Mouse (Mus musculus): ENCODE measurements at regions not wholly inside any gene's neighbourhood (a gene's known extent, or its start where the extent isn't known, plus 50 kb on each side); places are given as distances from the start of the nearest gene placed in this dataset.
"Not testable (repeated sequence)": the region's sequence is repeated elsewhere in the genome, so short reads cannot be mapped to it uniquely, and the experiment has no call there.

DNA sequence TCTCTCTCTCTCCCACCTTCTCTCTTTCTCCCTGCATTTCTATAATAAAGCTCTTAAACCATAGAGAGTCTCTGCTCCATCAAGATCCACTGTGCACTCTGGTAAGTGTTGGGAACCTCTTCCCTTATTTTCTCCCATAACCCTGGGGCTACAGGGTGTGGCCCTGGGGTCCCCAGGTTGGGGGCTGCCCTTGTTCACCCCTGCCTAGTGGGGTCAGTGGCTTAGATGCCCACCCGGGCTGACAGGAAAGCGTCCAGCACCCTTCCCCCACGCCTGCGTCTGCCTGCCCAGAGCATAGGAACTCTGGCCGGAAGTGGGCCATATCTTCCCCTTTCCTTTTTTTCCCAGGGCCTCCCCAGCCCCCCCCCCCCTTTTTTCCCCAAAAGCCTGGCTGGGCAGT, 534.0 kb downstream of the Hdgfl1 start:
- DNase-seq (ENCODE audit: low spot score), result no peak

DNA sequence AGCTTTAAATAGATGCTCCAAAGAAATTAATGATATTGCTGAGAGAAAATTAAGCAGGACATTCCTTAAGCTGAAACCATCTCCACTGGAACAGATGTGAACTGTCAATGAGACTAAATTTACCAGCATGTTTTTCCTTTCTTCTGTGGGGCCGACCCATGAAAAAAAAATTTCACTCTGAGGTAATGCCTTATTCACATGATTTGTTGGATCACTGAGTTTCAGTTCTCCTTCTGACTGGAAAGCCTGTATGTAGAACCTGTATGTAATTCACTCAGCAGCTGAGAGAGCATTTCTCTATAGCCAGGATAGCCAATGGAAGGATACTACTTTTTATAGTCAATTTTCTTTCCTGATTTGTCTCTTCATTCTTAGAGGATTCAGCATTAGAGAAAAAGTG, 535.3 kb downstream of the Hdgfl1 start:
- no peak for DNase-seq (ENCODE audit: low spot score)

DNA sequence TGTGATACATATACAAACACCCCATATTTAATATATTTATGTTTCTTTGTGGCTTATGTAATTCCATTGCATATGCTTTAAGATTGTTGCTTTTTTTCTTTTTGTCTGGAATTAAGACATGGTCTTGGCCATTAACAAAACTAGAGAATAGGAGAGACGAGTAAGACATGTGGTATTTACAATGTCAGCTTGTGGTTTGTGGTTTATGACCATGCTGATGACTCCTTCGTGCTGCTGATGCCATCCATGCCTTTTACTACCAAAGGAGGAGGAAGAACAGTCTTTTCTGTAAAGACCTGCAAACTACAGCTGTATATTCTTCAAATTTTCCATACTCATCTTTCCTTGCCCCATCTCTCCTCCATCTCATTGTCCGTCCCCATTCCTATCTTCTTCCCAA, 552.7 kb downstream of the Hdgfl1 start:
- DNase-seq (ENCODE audit: low spot score), result no peak

DNA sequence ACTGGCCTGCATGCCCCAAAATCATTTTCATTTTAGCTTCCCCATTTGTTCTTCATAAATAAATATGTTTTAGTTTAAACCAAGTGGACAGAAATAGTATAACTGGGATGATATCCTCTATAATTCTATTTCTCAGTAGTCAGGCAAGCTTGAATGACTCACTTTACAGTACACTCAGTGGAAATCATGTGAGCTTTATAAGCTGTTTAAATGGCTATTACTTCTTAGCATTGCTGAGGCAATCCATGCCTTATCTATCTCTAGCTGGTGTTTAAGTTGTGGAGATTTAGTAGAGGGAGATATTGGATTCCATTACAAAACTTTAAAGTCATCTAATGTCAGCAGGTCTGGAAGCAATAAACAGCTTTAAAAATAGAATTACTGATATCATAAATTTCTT, 553.4 kb downstream of the Hdgfl1 start:
- no peak for DNase-seq (ENCODE audit: low spot score)

DNA sequence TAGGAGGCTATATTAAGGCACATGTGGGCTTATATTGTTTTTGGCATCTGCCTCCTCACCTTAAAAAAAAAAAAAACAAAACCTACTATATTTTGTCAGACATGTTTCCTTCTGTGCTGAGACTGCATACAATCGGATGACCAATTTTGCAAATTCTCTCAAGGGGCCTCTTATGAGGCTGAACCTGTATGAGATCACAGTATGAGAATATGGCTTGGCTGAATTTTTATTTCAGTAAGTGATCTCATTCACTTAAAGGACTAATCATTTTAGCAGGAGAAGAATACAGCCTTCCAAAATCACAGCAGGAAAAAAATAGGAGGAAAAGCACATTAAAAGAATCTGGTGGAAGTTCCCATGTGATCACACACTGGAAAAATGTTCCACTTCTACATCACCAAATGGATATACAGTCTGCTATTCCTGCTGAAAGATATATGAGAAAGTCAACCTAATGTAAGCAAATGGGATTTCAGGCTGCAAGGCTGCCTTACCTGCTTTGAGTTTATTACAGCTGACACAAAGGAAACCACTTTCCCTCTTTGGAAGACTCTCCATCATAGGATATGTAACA, 564.3 kb downstream of the Hdgfl1 start:
- DNase-seq (ENCODE audit: low spot score), result no peak

DNA sequence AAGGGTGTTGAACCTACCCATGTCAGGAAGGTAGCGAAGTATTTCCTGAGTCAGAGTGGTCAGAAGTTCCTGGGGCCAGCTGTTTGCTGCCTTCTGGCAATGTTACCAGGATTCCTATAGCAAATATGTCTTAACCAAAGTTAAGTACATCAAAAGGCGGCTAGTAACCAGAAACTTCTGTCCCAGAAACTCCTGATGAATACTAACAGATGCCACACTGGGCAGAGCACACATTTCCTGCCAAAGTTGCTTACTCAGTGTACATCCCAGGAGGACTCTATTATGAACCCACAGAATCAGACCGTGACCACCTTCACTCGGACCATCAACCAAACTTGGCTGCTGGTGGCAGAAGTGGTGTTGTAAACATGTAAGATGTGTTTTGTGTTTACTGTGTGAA, 575.3 kb downstream of the Hdgfl1 start:
- no peak for DNase-seq (ENCODE audit: low spot score)

DNA sequence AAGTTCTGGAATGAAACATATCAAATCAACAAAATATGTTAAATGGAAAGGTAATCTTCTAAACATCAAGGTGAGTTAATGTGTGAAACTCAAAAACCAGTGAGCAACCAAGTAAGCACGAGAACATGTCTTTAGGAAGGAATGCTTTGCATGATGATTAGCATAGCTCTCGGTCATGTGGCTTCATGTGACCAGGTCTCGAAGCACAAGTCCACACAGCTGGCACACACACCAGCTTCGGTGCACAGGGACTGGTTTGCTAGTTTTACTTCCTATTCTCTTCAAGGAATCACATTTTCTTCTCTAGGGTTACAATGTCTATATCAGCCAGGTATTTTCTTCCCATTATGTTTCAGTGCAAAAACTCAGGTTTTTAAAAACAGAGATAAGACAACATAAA, 586.1 kb downstream of the Hdgfl1 start:
- no peak for DNase-seq (ENCODE audit: low spot score)

DNA sequence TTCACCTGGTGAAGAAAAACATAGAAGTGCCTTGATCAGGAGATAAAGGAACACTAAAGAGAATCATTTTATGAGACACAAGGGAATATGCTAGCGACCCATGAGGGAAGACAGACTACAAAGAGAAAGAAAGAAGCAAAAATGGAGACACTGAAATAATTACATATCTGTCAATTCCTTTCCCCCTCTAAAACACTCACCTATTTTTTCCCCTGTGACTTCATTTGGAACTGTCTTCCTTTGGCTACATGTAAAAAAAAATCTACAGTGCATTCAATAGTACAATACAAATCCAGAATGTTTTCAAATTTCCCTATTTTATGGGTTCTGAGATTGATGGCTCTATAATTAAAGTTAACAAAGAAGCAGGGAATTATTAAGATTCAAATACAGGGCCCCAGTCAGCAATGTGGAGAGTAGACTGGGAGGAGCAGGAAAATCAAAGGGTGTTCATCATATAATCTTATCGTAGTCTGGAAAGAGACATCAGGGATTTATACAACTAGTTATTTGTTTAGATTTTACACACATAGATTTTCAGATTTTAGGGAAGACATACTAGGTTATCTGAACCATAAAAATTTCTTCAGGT, 598.0 kb downstream of the Hdgfl1 start:
- no peak for DNase-seq (ENCODE audit: low spot score)

DNA sequence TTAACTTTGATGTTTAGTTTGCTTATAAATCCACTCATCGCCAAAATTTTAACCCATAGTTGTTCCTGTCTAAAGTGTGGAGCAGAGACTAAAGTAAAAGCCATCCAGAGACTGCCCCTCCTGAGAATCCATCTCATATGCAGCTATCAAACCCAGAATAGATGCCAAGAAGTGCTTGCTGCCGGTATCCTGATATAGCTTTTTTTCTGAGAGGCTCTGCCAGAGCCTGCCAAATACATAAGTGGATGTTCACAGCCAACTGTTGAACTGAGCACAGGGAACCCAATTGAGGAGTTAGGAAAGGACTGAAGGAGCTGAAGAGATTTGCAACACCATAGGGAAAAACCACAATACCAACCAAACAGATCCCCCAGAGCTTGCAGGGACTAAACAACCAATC, 600.3 kb downstream of the Hdgfl1 start:
- no peak for DNase-seq (ENCODE audit: low spot score)

DNA sequence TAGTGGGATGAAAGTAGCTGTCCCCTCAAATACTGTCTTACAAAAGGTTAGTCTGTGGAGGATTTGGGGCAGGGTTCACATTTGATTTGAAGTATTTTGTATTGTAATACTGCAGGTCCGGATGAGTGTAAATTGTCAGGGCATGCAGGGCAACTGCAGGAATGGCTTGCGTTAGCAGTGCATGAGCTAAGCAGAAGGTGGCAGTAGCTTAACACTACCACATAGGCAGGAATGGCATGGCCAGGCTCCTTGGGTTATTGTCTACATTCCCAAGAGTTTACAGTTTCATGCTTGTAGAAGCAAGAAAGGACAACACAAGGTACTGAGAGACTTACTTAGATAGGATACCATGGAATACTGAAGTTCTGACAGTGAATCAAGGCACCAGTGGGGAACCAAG, 611.3 kb downstream of the Hdgfl1 start:
- no peak for DNase-seq (ENCODE audit: low spot score)

DNA sequence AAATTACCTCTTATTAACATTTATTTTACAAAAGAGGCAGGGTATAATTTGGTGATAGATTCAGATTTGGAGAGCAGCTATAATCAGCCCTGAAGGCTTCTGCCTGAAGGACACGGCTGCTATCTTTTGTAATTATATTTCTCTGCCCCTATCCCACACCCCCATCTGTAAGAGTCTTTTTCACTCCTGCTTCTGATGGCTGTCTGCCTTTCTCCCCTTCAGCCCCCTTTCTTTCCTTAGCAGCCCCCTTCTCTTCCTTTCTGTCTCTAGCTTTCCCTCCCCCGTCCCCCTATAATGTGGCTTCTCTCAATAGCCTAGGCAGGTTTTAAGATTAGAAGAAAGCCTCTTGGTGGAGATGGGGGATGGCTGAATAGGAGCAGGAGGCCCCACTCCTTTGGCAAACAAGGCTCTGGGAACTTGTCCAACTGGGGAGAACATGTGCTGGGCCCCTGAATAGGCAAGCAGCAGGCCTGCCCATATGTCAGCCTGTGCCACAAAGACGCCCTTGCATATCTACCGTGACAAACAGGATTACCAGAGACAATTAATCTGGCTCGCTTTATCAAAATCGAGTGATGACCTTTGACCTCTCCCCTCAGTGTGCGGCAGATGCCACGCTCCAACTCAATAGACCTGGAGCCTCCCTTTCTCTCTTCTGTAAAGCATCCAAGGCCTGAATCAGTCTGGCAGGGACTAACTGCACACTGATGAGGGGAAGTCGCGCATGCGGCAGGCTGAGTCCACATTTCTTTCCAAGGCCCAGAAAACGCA, 615.1 kb downstream of the Hdgfl1 start:
- no peak for DNase-seq (ENCODE audit: low spot score)

DNA sequence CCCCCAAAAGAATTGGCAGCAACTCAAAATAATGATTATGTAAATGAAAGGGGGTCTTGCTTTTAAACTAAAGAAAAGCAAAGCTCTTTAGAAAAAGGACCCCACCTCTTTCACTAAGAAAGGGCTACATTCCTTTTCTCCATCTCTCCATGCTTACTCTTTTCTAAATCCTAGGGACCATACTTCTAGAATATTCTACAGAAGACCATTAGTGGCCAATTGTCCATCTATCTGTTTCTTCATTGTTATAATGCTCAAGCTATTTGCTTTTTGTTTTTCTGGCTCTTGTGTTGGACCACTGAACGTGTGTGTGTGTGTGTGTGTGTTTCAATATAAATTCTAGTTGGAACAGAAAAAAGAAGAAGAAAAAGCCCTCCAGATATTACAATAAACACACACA, 615.7 kb downstream of the Hdgfl1 start:
- no peak for DNase-seq (ENCODE audit: low spot score)

DNA sequence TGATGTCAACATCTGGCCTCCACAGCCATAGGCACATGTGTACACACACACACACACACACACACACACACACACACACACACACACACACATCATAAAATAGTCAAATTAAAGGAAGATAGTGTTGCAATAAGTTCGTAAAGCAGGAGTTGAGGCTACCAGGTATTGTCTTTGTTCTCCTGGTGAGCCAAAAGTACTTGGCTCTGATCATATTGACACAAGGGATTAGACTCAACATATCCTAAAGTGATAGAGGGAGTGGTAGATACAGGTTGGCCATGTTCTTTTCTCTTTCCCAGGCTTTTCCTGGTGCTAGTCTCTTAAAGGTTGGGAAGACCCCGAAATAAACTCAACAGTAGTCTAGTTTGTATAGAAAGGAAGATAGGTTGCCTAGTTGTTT, 616.9 kb downstream of the Hdgfl1 start:
- no peak for DNase-seq (ENCODE audit: low spot score)

DNA sequence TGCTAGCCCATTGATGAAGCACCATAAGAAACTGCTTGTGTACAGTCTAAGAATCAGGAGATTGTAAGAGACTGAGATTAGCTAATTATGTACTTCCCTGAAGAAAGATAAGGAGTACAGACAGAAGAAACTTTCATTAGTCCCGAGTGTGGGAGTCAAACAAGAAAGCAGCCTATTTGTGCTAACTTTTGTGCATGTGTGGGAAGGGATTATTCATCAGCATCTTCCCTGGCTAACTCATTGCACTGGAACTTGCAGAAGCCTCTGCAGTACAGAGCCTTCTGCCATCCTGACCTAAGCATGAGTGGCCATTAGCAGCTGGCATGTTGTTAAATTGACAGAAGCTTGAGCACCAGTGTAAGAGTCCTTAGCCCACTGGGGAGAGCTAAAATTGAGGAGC, 619.5 kb downstream of the Hdgfl1 start:
- no peak for DNase-seq (ENCODE audit: low spot score)

DNA sequence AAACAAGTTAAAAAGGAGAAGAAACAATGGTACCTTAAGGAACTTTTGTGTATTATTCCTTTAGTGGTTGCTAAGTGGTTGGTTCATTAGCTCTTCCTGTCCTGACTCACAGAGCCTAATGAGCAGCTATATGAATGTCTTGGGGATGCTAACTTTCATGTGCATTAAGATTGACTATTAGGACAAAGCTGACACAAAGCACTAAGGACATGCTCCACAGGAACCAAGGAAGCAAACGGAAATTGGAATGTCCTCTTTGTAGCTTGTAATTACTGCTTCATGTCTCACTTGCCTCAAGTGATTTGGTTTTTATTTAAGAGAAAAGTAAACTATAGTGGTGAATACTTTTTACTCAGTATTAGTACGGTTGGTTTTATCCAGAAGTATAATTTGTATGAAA, 627.2 kb downstream of the Hdgfl1 start:
- DNase-seq (ENCODE audit: low spot score), result no peak

DNA sequence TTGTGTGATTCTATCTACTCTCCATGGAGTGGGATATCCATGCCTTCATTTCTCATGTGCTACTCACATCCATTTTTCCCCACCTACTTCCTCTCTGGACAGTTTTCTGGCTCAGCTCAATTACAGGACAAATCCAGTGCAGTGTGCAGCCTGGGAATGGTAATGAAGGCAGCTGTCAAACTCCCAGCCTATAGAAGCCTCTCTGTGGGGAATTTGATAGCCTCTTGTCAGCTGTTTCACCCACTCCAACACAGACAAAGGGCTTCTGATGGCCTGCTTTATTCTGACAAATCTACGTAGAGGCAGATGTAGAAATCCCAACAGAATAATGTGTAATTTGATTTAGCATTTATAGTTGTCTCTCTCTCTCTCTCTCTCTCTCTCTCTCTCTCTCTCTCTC, 650.6 kb downstream of the Hdgfl1 start:
- no peak for DNase-seq (ENCODE audit: low spot score)

DNA sequence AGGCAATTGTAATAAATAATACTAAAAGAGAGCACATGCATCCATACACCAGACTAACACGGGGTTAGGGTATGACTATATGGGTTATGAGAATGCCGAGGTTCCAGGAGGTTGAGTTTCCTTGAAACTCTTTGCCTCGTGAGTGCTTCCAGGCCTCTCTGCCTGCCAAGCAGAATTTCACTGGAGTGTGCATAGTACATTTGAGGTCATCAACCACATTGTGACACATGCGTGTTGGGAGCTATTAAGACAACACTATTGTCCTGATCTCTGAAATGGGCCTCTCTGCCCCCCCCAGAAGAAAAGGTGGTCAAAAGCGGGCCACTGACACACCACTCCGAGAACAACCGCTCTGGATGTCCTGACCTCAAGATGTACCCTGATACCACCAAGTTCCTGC, 655.8 kb downstream of the Hdgfl1 start:
- DNase-seq (ENCODE audit: low spot score), result no peak

DNA sequence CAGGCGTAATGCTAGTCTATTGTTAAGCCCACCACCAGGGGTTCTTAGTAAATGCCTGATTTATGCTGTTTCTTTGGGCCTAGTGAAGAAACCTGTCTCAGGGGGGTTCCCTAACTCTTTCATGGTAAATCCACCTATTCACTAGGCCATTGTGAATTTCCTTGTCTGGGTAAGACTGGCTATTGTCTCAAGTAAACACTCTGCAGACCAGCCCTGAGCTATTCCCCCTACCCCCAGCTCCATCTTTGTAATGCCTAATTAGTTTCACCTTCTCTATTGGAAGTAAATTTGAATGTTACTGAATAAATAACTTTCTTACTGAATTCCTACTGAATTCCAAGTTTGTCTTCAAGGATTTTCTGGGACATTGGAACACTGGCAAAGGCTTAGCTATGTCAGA, 656.2 kb downstream of the Hdgfl1 start:
- DNase-seq (ENCODE audit: low spot score), result not testable (repeated sequence)

DNA sequence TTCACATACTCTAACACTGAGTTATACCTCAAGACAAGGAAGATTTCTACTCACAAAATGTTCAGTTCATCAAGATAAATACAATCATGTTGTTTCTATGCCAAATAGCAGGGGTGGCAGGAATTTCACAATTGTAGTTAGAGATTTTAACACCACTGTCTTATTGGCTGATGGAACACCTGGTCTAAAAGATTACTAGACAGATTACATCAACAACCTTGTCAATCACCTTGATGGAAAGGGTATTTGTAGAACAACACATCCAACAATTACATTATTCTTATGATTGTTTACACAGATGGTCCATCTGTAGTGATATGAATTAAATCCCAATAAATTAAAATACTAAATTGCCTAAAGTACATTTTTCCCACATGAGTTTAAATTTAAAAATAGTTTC, 657.4 kb downstream of the Hdgfl1 start:
- no peak for DNase-seq (ENCODE audit: low spot score)

DNA sequence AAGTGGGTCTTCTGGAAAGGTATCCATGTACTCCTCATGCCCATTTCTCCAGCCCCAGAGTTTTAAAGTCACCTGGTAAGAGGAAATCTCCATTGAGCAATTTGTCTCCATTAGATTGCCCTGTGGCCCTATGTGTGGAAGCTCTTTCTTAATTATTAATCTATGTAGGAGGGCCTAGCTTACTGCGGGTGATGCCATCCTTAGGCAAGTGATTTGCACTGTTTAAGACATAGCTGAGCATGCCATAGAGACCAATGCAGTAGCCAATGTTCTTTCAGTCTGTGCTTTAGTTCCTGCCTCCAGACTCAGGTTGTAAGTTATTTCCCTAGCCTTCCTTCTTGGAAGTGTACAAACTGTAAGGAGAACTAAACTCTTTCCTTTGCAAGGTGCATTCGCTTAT, 661.0 kb downstream of the Hdgfl1 start:
- no peak for DNase-seq (ENCODE audit: low spot score)

DNA sequence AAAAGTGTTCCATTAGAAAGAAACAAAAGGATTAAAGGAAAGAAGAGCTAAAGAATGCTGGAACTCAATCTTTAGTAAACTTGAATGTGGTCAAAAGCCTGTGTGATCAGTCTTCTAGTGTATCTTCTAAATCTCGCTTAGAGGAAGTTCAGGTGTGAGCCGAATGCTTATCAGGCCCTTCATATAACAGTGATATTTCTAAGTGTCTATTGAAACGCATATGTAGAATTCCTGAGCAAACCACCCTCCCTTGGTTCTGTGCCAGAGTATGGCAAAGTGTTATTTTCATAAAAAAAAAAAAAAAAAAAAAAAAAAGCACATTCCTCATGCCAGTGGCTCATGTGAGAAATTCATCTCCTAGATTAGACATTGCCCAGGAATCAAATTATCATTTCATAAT, 681.2 kb downstream of the Hdgfl1 start:
- no peak for DNase-seq (ENCODE audit: low spot score)

DNA sequence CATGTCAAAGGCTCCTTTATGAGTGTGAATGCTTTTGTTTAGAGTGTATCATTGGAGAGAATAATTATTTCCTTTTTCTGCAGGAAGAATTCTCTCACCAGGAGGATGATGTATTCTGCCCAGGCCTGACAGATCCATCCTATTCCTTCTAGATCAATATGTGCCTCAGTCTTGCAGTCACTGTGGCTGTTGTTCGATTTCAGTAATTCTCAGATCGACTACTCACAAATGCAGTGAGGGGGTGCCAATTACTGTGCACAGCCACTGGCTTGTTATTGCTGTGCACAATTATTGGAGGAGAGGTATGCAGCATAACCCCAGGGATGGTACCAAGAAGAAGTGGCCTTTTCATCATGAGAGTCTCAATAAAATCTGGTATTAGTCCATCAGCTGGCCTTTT, 689.2 kb downstream of the Hdgfl1 start:
- no peak for DNase-seq (ENCODE audit: low spot score)

DNA sequence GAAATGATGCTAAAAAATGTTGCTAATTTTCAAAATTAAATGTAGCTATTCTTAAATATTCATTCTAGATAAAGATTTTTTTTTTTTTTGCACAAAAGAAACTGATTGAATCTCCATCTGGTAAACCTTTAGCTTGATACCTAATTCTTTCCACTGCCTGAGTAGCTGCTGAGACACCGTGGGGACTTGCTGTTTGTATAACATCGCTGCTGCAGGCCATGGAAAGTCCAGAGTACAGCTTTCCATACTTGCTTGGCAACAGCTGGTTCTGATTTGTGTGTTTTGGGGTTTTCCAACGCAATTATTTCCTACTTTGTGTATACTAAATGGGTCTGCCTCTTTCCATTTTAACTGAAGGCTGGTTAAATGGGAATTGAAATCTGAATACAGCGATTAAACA, 689.7 kb downstream of the Hdgfl1 start:
- no peak for DNase-seq (ENCODE audit: low spot score)

DNA sequence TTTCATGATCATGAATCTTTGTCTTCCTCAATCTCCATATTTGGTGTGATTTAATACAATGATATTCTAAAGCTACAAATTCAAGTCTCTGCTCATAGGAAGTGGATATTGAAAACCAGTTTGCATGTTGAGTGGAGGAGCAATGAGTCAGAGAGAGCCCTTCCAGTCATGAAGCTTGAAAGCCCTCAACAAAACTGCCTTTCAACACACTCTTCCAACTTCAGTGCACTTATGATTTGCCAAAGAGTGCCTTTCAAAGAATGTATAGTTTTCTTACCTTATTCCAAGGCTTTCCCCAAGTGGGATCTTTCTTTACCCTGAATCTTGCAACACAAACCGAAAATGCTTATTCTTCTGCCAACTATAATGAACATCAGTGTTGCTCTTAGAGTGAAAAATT, 690.6 kb downstream of the Hdgfl1 start:
- no peak for DNase-seq (ENCODE audit: low spot score)
